16 mouse cellular contexts compared by ENCODE assay signal in the genomic region with DNA sequence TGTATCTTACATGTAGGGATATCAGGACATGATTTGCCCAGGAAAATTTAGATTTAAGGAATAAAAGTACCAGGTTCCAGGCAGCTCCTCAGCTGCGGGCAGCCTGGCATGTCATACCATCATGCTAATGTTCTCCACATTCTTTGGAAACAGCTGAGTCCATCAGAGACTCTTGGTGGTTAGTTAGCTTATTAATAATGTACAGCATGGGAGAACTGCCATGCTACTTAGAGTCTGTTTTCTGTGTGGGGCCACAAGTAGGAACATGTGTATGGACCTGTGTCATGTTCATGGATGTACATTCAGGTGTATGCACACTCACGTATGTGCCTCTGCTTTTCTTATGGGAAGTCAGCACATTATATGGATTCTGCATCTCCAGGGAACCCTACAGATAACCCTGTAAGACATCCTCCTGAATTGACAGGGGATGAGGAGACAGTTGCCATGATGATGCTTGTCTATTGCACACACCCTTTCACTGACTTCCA. TPM values are rescaled to one million over a fixed set of nuclear protein-coding genes. Genes with fewer than 3 reads are reported as not detected.
DNase-seq lines count a peak whose midpoint lies in the region; ATAC-seq and TF ChIP-seq lines count a peak whose summit lies in the region.
"Had no signal": no experiment of that assay in that cellular context is flagged by ENCODE, and none has a peak within 500 bp of the region (broad histone marks: within the 10 kb centered on the region; RNA-seq: fewer than 3 reads in every experiment).

No protein-coding gene starts in this region.

- peak; percentile 2 for DNase-seq in embryo, embryonic 11 days
- no peak for DNase-seq in embryo, embryonic 9.5 days (ENCODE audit: extremely low spot score)
- DNase-seq in limb, embryonic 11.5 days (ENCODE audit: low spot score): peak; percentile 25
- no peak for DNase-seq in limb, embryonic 10.5 days (ENCODE audit: low spot score)
- peak; percentile 29 for DNase-seq in MEL (ENCODE audit: low read depth, low spot score)
- DNase-seq in left cerebral cortex, adult 18-20 months (ENCODE audit: low spot score in 2 of 2): no peak
- DNase-seq in spleen, postnatal 14 days (ENCODE audit: low spot score in 2 of 2): no peak
- DNase-seq: cerebellum, adult 11-12 months; layer of hippocampus, adult 9-11 months; lung, adult 2 months; right cerebral cortex, adult 18-20 months had no signal

- TF ChIP-seq CTCF in MEL (IDR thresholded peaks at IDR 0.05 in 2 of 3, conservative IDR thresholded peaks at IDR 0.05 in 1 of 3; ENCODE audit: control insufficient read depth in 1 of 3, insufficient read depth in 1 of 3, low read depth in 2 of 3, low read length in 3 of 3, poor library complexity in 1 of 3, severe bottlenecking in 1 of 3): no peak

- H3K27ac ChIP-seq in limb, embryonic 11.5 days (replicated peaks; ENCODE audit: low read depth, low read length): no peak overlapping the region
- no peak overlapping the region for H3K27ac ChIP-seq in limb, embryonic 10.5 days
- H3K27ac ChIP-seq in MEL (ENCODE audit: control insufficient read depth, low read depth, low read length): no peak overlapping the region
- H3K27ac ChIP-seq in midbrain, embryonic 12.5 days (replicated peaks): no peak overlapping the region
- H3K27ac ChIP-seq: embryonic facial prominence, embryonic 13.5 days had no signal

- H3K79me2 ChIP-seq in MEL (ENCODE audit: control insufficient read depth, insufficient read depth, low read length, poor library complexity): no peaks in the 10 kb centered on the region

- no peaks in the 10 kb centered on the region for H3K36me3 ChIP-seq in limb, embryonic 11.5 days (ENCODE audit: control insufficient read depth, insufficient read depth, low read length)
- H3K36me3 ChIP-seq in limb, embryonic 10.5 days: no peaks in the 10 kb centered on the region
- H3K36me3 ChIP-seq in MEL (ENCODE audit: control insufficient read depth in 1 of 2, insufficient read depth in 2 of 2, low read length in 2 of 2): no peaks in the 10 kb centered on the region
- H3K36me3 ChIP-seq in midbrain, embryonic 12.5 days: no peaks in the 10 kb centered on the region
- H3K36me3 ChIP-seq: embryonic facial prominence, embryonic 13.5 days had no signal

- H3K9me3 ChIP-seq in limb, embryonic 11.5 days (ENCODE audit: control insufficient read depth, low read length): peaks cover 59% of the 10 kb centered on the region
- peaks cover 61% of the 10 kb centered on the region for H3K9me3 ChIP-seq in limb, embryonic 10.5 days (replicated peaks)
- no peaks in the 10 kb centered on the region for H3K9me3 ChIP-seq in MEL (replicated peaks; ENCODE audit: insufficient read depth, low read length)
- peaks cover 60% of the 10 kb centered on the region for H3K9me3 ChIP-seq in midbrain, embryonic 12.5 days

- 80% methylated on average over 2 of the region's 2 CpGs for WGBS in limb, embryonic 11.5 days
- 81% methylated on average over 2 of the region's 2 CpGs for WGBS in limb, embryonic 10.5 days
- WGBS in midbrain, embryonic 12.5 days: 76% methylated on average over 2 of the region's 2 CpGs

- H3K4me1 ChIP-seq in limb, embryonic 11.5 days (ENCODE audit: control insufficient read depth, insufficient read depth, low read length): no peaks in the 10 kb centered on the region
- no peaks in the 10 kb centered on the region for H3K4me1 ChIP-seq in limb, embryonic 10.5 days
- no peaks in the 10 kb centered on the region for H3K4me1 ChIP-seq in MEL (ENCODE audit: control insufficient read depth in 1 of 2, insufficient read depth in 2 of 2, low read length in 2 of 2)
- no peaks in the 10 kb centered on the region for H3K4me1 ChIP-seq in midbrain, embryonic 12.5 days
- H3K4me1 ChIP-seq: embryonic facial prominence, embryonic 13.5 days had no signal

- no peak overlapping the region for H3K4me3 ChIP-seq in limb, embryonic 11.5 days (ENCODE audit: low read depth, low read length)
- no peak overlapping the region for H3K4me3 ChIP-seq in limb, embryonic 10.5 days
- no peak overlapping the region for H3K4me3 ChIP-seq in MEL (ENCODE audit: control insufficient read depth in 1 of 2, insufficient read depth in 1 of 2, low read depth in 2 of 2, low read length in 2 of 2)
- H3K4me3 ChIP-seq in midbrain, embryonic 12.5 days: no peak overlapping the region
- H3K4me3 ChIP-seq: embryonic facial prominence, embryonic 13.5 days; myocyte had no signal

- H3K9ac ChIP-seq in limb, embryonic 11.5 days (ENCODE audit: low read length): no peak overlapping the region
- H3K9ac ChIP-seq in MEL (ENCODE audit: control insufficient read depth, low read depth, low read length, poor library complexity, severe bottlenecking): no peak overlapping the region
- no peak overlapping the region for H3K9ac ChIP-seq in midbrain, embryonic 12.5 days (replicated peaks)
- H3K9ac ChIP-seq: embryonic facial prominence, embryonic 13.5 days had no signal

- ATAC-seq in limb, embryonic 11.5 days (ENCODE audit: insufficient number of reproducible peaks, low FRiP score, low TSS enrichment, low read depth): no peak
- 0 out of 2 replicates have a peak, but pooled peaks have one; percentile 10 for ATAC-seq in midbrain, embryonic 12.5 days (ENCODE audit: low FRiP score, low read depth)
- ATAC-seq: inflammation-experienced regulatory T-cells, adult 6 months had no signal

- no peak for TF ChIP-seq RAD21 in MEL (IDR thresholded peaks at IDR 0.05; ENCODE audit: low read depth, low read length)

- no peak for TF ChIP-seq EP300 in MEL (IDR thresholded peaks at IDR 0.05; ENCODE audit: low read depth in 1 of 2, low read length in 2 of 2)

- no peak overlapping the region for H3K4me2 ChIP-seq in limb, embryonic 11.5 days (ENCODE audit: low read depth, severe bottlenecking)
- no peak overlapping the region for H3K4me2 ChIP-seq in midbrain, embryonic 12.5 days (replicated peaks)
- H3K4me2 ChIP-seq: embryonic facial prominence, embryonic 13.5 days had no signal

- no peaks in the 10 kb centered on the region for H3K27me3 ChIP-seq in limb, embryonic 11.5 days (ENCODE audit: control insufficient read depth, insufficient read depth, low read length)
- no peaks in the 10 kb centered on the region for H3K27me3 ChIP-seq in limb, embryonic 10.5 days (ENCODE audit: low read depth, poor library complexity, severe bottlenecking)
- no peaks in the 10 kb centered on the region for H3K27me3 ChIP-seq in MEL (ENCODE audit: control insufficient read depth in 1 of 2, insufficient read depth in 2 of 2, low read length in 2 of 2)
- no peaks in the 10 kb centered on the region for H3K27me3 ChIP-seq in midbrain, embryonic 12.5 days
- H3K27me3 ChIP-seq: embryonic facial prominence, embryonic 13.5 days had no signal

- no peak for TF ChIP-seq POLR2A in MEL (IDR thresholded peaks at IDR 0.05; ENCODE audit: control insufficient read depth in 1 of 2, insufficient read depth in 1 of 2, low read depth in 1 of 2, low read length in 2 of 2, poor library complexity in 1 of 2)

TF ChIP-seq in MEL, 35 proteins besides CTCF, POLR2A, EP300 and RAD21 (continues in another document):
- TF ChIP-seq POLR2AphosphoS2 (IDR thresholded peaks at IDR 0.05; ENCODE audit: low read length) (no peak), SMC3 (IDR thresholded peaks at IDR 0.05; ENCODE audit: low read depth, low read length) (no peak), ZC3H11A (IDR thresholded peaks at IDR 0.05; ENCODE audit: low read depth, low read length) (no peak)

RNA-seq across cellular contexts. Expression of gene Ugt1a1, which starts 2.7 kb away (rescaled TPM):
- polyA plus RNA-seq in limb, embryonic 11.5 days (2014; fragmentation: Nextera tagmentation; extraction: Ambion mirVana): not detected in 2 replicates
- polyA plus RNA-seq in limb, embryonic 10.5 days (2016; fragmentation: Nextera tagmentation; extraction: Ambion mirVana): 0.13 TPM in 1 of 2 replicates, not detected in the other
- total RNA-seq in MEL (2012; rRNA removed): not detected in 2 replicates
- not detected for polyA plus RNA-seq in MEL (2012; ENCODE audit: insufficient read depth in 1 of 2, insufficient read length in 2 of 2, low read depth in 1 of 2, low replicate concordance in 2 of 2, missing spikeins in 1 of 2)
- not detected in 2 replicates for polyA plus RNA-seq in midbrain, embryonic 12.5 days (2016; fragmentation: Nextera tagmentation; extraction: Ambion mirVana)
- not detected for total RNA-seq in left cerebral cortex, adult 18-20 months (2021)
- polyA plus RNA-seq: embryonic facial prominence, embryonic 13.5 days; inflammation-experienced regulatory T-cells, adult 6 months; myocyte had no signal

RNA-seq across cellular contexts. Expression of gene Dnajb3, which starts 8.9 kb away (rescaled TPM):
- polyA plus RNA-seq in limb, embryonic 11.5 days (2014; fragmentation: Nextera tagmentation; extraction: Ambion mirVana): 10.7 and 12.8 TPM in 2 replicates
- polyA plus RNA-seq in limb, embryonic 10.5 days (2016; fragmentation: Nextera tagmentation; extraction: Ambion mirVana): 8.9 and 10.4 TPM in 2 replicates
- total RNA-seq in MEL (2012; rRNA removed): not detected in 2 replicates
- not detected for polyA plus RNA-seq in MEL (2012; ENCODE audit: insufficient read depth in 1 of 2, insufficient read length in 2 of 2, low read depth in 1 of 2, low replicate concordance in 2 of 2, missing spikeins in 1 of 2)
- 12.3 and 12.7 TPM in 2 replicates for polyA plus RNA-seq in midbrain, embryonic 12.5 days (2016; fragmentation: Nextera tagmentation; extraction: Ambion mirVana)
- total RNA-seq in left cerebral cortex, adult 18-20 months (2021): 1 to 10 TPM; 1.2 TPM
- polyA plus RNA-seq: myocyte had no signal

RNA-seq across cellular contexts. Expression of gene Mroh2a, which starts 12.3 kb away (rescaled TPM):
- 1.6 and 1.9 TPM in 2 replicates for polyA plus RNA-seq in limb, embryonic 11.5 days (2014; fragmentation: Nextera tagmentation; extraction: Ambion mirVana)
- 1.2 and 1.3 TPM in 2 replicates for polyA plus RNA-seq in limb, embryonic 10.5 days (2016; fragmentation: Nextera tagmentation; extraction: Ambion mirVana)
- total RNA-seq in MEL (2012; rRNA removed): 0.20 and 0.27 TPM in 2 replicates
- polyA plus RNA-seq in MEL (2012; ENCODE audit: insufficient read depth in 1 of 2, insufficient read length in 2 of 2, low read depth in 1 of 2, low replicate concordance in 2 of 2, missing spikeins in 1 of 2): 1 to 10 TPM in 1 of 2 experiments, not detected in 1; 2.5 TPM
- 1.1 and 1.6 TPM in 2 replicates for polyA plus RNA-seq in midbrain, embryonic 12.5 days (2016; fragmentation: Nextera tagmentation; extraction: Ambion mirVana)
- total RNA-seq in left cerebral cortex, adult 18-20 months (2021): under 1 TPM in 1 of 2 experiments, not detected in 1; 0.58 TPM

RNA-seq across cellular contexts. Expression of gene Ugt1a2, which starts 14.1 kb away (rescaled TPM):
- not detected in 2 replicates for polyA plus RNA-seq in limb, embryonic 11.5 days (2014; fragmentation: Nextera tagmentation; extraction: Ambion mirVana)
- polyA plus RNA-seq in limb, embryonic 10.5 days (2016; fragmentation: Nextera tagmentation; extraction: Ambion mirVana): not detected in 2 replicates
- total RNA-seq in MEL (2012; rRNA removed): not detected in 2 replicates
- not detected for polyA plus RNA-seq in MEL (2012; ENCODE audit: insufficient read depth in 1 of 2, insufficient read length in 2 of 2, low read depth in 1 of 2, low replicate concordance in 2 of 2, missing spikeins in 1 of 2)
- 0.14 TPM in 1 of 2 replicates, not detected in the other for polyA plus RNA-seq in midbrain, embryonic 12.5 days (2016; fragmentation: Nextera tagmentation; extraction: Ambion mirVana)
- not detected for total RNA-seq in left cerebral cortex, adult 18-20 months (2021)
- polyA plus RNA-seq: adrenal gland, adult 2 months; embryonic facial prominence, embryonic 13.5 days; inflammation-experienced regulatory T-cells, adult 6 months had no signal

RNA-seq across cellular contexts. Expression of gene Ugt1a5, which starts 48.7 kb away (rescaled TPM):
- polyA plus RNA-seq in limb, embryonic 11.5 days (2014; fragmentation: Nextera tagmentation; extraction: Ambion mirVana): not detected in 2 replicates
- not detected in 2 replicates for polyA plus RNA-seq in limb, embryonic 10.5 days (2016; fragmentation: Nextera tagmentation; extraction: Ambion mirVana)
- not detected in 2 replicates for total RNA-seq in MEL (2012; rRNA removed)
- polyA plus RNA-seq in MEL (2012; ENCODE audit: insufficient read depth in 1 of 2, insufficient read length in 2 of 2, low read depth in 1 of 2, low replicate concordance in 2 of 2, missing spikeins in 1 of 2): not detected
- polyA plus RNA-seq in midbrain, embryonic 12.5 days (2016; fragmentation: Nextera tagmentation; extraction: Ambion mirVana): not detected in 2 replicates
- not detected for total RNA-seq in left cerebral cortex, adult 18-20 months (2021)
- polyA plus RNA-seq: embryonic facial prominence, embryonic 13.5 days; inflammation-experienced regulatory T-cells, adult 6 months; myocyte had no signal

Comparison
In these comparisons a context has a peak if more than half of its experiments do, and no peak if none do; other contexts are left out.
1. DNase-seq: peak in embryo, embryonic 11 days (single experiment), limb, embryonic 11.5 days (single experiment) and MEL (single experiment); none in embryo, embryonic 9.5 days (single experiment), limb, embryonic 10.5 days (single experiment), left cerebral cortex, adult 18-20 months (0 of 2) and spleen, postnatal 14 days (0 of 2).